Mouse (Mus musculus) adipocyte (in vitro differentiated cells): ENCODE results near the gene Exoc3l.
"Not testable (repeated sequence)": the region's sequence is repeated elsewhere in the genome, so short reads cannot be mapped to it uniquely, and the experiment has no call there.

Source experiments
- DNase-seq: peaks from one replicate; pipeline ENCODE4 v3.0.0-alpha.2; 2016; ENCODE audit warnings: low spot score

Exoc3l gene

GRCm38 (mm10) chr8:105291802-105292201, 4.1 kb downstream of the Exoc3l start:
- DNase-seq = not testable (repeated sequence)

- DNase-seq = not testable (repeated sequence)
Observed at GRCm38 (mm10) chr8:105291364-105291763, 4.5 kb downstream of the Exoc3l start.

DNA sequence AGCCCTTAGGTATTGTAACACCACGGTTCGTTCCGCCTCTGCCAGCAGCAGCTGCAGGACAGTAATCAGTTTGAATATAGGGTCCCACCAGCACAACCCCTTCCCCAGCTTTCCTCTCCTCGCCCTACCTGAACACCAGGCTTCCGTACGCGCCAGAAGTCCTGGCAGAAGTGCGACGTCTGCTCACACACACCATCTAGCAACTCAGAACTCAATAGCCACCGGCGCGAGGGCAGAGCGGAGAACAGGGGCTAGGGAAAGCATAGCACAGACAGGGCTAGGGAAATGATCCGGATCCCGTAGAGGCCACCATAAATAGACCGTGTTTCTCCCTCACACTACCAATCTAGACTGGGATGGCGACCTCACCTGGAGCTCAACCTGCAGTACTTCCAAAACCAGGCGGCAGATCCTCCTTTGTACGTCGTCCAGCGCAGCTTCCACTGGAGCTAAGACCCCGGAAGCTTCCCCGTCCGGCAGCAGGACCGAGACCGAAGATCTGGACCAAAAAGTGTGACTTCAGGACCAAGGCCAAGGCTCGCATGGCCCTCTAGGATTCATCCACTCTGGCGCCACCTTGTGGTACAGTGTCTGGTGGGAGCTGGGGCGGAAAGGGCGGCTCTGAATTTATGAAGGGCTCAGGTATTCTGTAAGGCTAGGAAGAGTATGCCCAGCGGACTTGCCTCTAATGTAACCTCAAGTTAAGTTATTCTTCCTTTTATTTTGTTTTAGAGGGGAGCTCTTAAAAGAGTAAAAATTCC, 5.2 kb downstream of the Exoc3l start:
- DNase-seq = peak; percentile 95

DNA sequence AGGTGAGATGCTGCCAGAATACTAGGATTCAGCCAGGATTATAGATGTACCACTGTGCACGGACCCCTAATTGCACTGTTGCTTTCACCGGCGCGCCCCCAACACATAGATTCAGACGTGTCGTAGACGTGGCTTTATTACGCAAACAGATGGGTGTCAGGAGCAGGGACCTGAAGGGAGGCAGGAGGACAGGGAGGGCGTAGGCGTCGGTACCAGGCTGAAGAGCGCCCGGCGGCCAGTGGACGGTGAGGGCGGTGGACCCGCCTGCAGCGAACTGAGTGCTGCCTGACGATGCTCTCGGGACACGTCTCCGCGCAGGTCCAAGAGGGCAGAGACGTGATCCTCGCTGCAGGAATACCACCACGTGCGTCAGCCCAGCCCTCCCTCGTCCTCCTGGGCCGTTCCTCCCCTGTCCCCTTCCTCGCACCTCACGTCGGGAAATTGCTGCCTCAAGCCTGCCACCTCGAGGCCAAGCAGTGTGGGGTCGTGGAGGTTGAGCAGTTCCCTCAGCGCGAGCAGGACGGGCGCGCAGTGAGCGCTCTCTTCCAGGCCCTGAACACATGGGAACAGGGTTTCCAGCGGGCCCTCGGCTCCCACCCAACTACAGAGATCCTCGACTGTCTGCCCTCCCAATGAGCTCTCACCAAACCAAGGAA, 6.0 kb downstream of the Exoc3l start, which contains the start of gene 4931428F04Rik:
TSS of gene 4931428F04Rik (minus strand) at position 60 of the 656 bp plus-strand sequence.
- DNase-seq = no peak

- peak; percentile 98 for DNase-seq
Observed at GRCm38 (mm10) chr8:105288958-105289732, 6.8 kb downstream of the Exoc3l start.

DNA sequence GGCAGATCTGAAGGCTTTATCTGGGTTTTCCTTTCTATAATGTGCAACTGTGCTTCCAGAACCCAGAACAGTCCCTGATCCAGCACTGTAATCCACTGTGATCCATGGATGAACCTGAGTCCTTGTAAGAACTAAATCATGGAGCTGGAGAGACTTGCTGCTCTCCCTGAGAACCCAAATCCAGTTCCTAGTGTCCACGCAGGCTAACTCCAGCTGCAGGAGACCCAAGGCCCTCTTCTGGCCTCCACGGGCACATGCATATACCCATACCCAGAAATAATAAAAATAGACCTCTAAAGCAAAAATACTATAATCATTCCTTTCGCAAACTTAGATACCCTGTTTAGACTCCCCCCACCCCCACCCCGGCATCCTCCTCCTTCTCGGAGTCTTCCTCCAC, 7.7 kb downstream of the Exoc3l start:
- no peak for DNase-seq

DNA sequence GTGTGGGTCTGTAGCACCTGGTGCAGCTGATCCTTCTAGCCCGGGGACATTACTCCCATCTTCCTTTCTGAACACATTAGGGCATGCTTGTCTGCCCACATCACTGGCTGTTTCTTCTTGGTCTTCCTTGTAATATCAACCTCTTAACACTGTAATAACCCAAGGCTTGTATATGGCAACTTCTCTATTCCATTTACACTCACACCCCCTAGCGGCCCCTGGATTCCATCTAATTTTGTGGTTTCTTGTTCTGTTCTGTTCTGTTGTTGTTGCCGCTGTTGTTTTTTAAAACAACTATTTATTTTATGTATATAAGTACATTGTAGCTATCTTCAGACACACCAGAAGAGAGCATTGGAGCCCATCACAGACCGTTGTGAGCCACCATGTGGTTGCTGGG, 9.0 kb downstream of the Exoc3l start:
- no peak for DNase-seq

- no peak for DNase-seq
Observed at GRCm38 (mm10) chr8:105285514-105285913, 10.4 kb downstream of the Exoc3l start.

GRCm38 (mm10) chr8:105283074-105283473, 12.8 kb downstream of the Exoc3l start:
- no peak for DNase-seq

DNA sequence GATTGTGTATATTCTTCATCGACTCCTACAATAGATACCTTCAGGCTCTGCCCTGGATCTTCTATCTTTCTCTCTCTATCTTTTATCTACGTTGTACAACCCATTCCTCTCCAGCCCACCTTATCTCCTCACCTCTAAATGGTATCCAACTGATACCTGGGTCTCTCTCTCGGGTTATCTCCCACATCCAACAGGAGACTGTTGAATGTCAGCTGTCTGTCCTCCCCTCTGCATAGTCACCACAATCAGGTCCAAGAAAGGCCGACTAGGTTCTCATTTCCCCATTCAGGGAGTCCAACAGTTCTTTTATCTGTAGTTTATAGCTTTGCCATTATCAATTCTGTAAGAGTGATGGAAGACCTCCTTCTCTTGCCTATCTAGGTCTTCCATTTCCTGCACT, 13.7 kb downstream of the Exoc3l start:
- no peak for DNase-seq

- no peak for DNase-seq
Observed at GRCm38 (mm10) chr8:105281821-105282220, 14.1 kb downstream of the Exoc3l start.

DNA sequence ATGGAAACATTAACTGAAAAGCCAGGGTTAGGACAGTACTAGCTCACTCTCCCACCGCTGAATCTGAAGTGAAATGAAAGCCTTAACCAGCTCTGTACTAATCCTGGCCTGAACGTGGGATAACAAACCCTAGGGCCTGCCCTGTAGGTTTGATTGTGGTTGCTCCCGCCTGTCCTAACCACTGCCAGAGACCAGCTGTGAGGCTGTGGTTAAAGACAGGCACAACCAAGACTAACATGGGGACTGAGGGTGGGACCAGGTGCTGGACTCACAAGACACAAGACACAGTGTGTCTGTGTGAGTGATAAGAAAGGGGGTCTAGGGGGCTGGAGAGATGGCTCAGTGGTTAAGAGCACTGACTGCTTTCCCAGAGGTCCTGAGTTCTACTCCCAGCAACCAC, 15.3 kb downstream of the Exoc3l start:
- no peak for DNase-seq

- DNase-seq = no peak
Observed at GRCm38 (mm10) chr8:105278911-105279334, 17.0 kb downstream of the Exoc3l start.

DNA sequence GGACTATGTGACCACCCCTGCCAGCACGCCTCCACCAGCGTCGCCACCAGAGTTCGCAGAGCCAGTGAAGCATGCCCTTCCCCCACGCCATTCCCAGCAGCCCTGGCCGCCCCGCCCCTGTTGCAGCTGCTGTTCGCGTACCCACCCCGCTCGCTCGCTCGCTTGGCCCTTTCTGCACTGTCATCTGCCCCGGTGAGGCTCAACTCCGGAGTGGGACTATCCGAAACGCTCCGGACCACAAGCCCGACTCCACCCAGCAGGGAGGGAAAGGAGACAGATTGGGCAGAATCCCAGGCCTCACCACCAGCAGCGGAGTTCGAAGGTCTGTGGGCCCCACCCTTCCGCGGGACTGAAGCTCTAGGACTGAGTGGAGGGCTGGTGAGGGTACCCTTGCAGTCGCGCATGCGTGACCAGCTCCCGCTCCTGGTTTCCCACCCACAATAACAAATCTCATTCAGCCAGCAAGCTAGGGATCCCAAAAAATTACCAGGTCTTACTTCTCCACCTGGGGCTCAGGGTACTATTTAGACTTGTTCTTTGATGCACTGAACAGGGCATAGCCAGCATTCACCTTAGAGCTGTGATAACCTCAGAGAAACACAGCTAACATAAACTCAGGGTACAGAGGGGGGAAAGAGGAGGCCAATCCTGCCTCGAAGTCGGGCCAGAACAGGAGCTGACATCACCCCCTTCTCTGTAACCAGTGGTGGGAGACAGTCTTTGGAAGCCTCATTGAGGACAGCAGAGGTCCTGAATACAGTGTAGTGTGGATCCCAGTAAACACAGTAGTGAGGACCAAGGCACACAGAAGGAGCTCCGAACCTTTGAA, 19.4 kb downstream of the Exoc3l start:
- DNase-seq = no peak

GRCm38 (mm10) chr8:105275840-105276239, 20.1 kb downstream of the Exoc3l start, which contains the start of gene Nol3:
Nol3 (plus strand) TSS chr8:105276140.
- DNase-seq = no peak

DNA sequence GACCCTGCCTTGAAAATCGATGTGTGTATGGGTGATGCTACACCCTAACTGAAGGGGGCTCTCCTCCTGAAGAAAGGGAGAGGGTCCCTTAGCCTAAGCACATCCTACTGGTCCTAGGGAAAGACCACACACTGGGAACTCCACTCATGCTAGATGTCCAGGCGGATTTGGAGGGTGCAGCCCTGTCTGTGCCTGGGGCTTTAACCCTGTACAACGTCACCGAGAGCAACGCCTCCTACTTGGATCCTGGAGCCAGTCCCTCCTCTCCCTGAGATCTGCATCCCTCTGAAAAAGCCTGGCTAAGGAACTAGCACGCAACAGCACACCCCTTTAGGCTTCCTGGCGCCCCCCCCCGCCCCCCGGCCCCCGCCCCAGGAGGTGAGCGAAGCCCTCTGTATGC, 20.5 kb downstream of the Exoc3l start:
- no peak for DNase-seq

DNA sequence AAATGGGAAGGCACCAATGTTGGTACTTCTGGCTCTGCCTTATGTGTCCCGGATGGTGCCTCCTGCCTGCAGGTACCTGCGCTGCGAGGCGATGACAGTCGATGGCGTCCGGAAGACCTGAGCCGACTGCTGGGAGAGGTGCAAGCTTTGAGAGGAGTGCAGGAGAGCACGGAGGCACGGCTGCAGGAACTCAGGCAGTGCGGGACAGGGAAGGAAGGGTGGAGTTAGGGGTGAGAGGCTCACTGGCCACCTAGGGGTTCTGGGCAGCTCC, 25.1 kb downstream of the Exoc3l start:
- DNase-seq = no peak

GRCm38 (mm10) chr8:105270101-105270915, 25.6 kb downstream of the Exoc3l start:
- no peak for DNase-seq

- DNase-seq = no peak
Observed at GRCm38 (mm10) chr8:105269461-105269947, 26.4 kb downstream of the Exoc3l start, which contains the start of gene Hsf4. Hsf4 (plus strand) TSS chr8:105269801.

- no peak for DNase-seq
Observed at GRCm38 (mm10) chr8:105269075-105269458, 26.8 kb downstream of the Exoc3l start.
